Mouse (Mus musculus) cerebellum, postnatal 10 days (tissue): ENCODE measurements around the gene Iffo2.
"Not testable (repeated sequence)": the region's sequence is repeated elsewhere in the genome, so short reads cannot be mapped to it uniquely, and the experiment has no call there.

Experiments
- DNase-seq, 2 experiments: peaks; one replicate each; pipeline ENCODE4 v3.0.0; 2021; ENCODE audit warnings: mixed read lengths in 2 of 2

The Iffo2 gene

GRCm38 (mm10) chr4:139530248-139530647 lies at the start of gene Iffo2:
Gene Iffo2 (plus strand): TSS chr4:139530548.
- not testable (repeated sequence) for DNase-seq

- peak in 1 of 2 experiments; percentile 49 for DNase-seq
Measured at GRCm38 (mm10) chr4:139481400-139481799, 48.9 kb upstream of the Iffo2 start.

- no peak for DNase-seq
Measured at GRCm38 (mm10) chr4:139483461-139484105, 46.8 kb upstream of the Iffo2 start.

GRCm38 (mm10) chr4:139484496-139484895 lies 45.9 kb upstream of the Iffo2 start:
- no peak for DNase-seq

- DNase-seq, result no peak
Measured at GRCm38 (mm10) chr4:139487085-139487484, 43.3 kb upstream of the Iffo2 start.

- DNase-seq, result no peak
Measured at GRCm38 (mm10) chr4:139488325-139488724, 42.0 kb upstream of the Iffo2 start.

GRCm38 (mm10) chr4:139489946-139490345 lies 40.4 kb upstream of the Iffo2 start:
- peak; percentile 84 to 88 for DNase-seq

GRCm38 (mm10) chr4:139490413-139491055 lies 39.8 kb upstream of the Iffo2 start:
- peak in 1 of 2 experiments; percentile 66 for DNase-seq

- DNase-seq, result no peak
Measured at GRCm38 (mm10) chr4:139491541-139492170, 38.7 kb upstream of the Iffo2 start.

GRCm38 (mm10) chr4:139492258-139492833 lies 38.0 kb upstream of the Iffo2 start:
- DNase-seq, result no peak

- peak; percentile 77 to 83 for DNase-seq
Measured at GRCm38 (mm10) chr4:139493227-139494025, 36.9 kb upstream of the Iffo2 start.

GRCm38 (mm10) chr4:139500814-139501213 lies 29.5 kb upstream of the Iffo2 start:
- DNase-seq, result peak; percentile 70 to 82

GRCm38 (mm10) chr4:139501702-139502101 lies 28.6 kb upstream of the Iffo2 start:
- no peak for DNase-seq

GRCm38 (mm10) chr4:139503919-139504318 lies 26.4 kb upstream of the Iffo2 start:
- DNase-seq, result no peak

GRCm38 (mm10) chr4:139505716-139506115 lies 24.6 kb upstream of the Iffo2 start:
- no peak for DNase-seq

- DNase-seq, result no peak
Measured at GRCm38 (mm10) chr4:139506727-139507126, 23.6 kb upstream of the Iffo2 start.

- DNase-seq, result no peak
Measured at GRCm38 (mm10) chr4:139509069-139509468, 21.3 kb upstream of the Iffo2 start.

GRCm38 (mm10) chr4:139511557-139511956 lies 18.8 kb upstream of the Iffo2 start:
- DNase-seq, result no peak

GRCm38 (mm10) chr4:139512985-139513384 lies 17.4 kb upstream of the Iffo2 start:
- DNase-seq, result no peak

GRCm38 (mm10) chr4:139519221-139519620 lies 11.1 kb upstream of the Iffo2 start:
- no peak for DNase-seq

- no peak for DNase-seq
Measured at GRCm38 (mm10) chr4:139521926-139522325, 8.4 kb upstream of the Iffo2 start.

GRCm38 (mm10) chr4:139526475-139526874 lies 3.9 kb upstream of the Iffo2 start:
- DNase-seq, result peak; percentile 62 to 69

- DNase-seq, result no peak
Measured at GRCm38 (mm10) chr4:139532081-139532480, 1.7 kb downstream of the Iffo2 start.
